Mouse (Mus musculus): ENCODE data around the gene Kremen2. TPM values are rescaled to one million over a fixed set of nuclear protein-coding genes. Genes with fewer than 3 reads are reported as not detected.

Kremen2 gene
- total RNA-seq, 2 experiments from 2014 or later, result 0.30 to 0.52 TPM

GRCm38 (mm10) chr17:23737493-23738445 is 7.9 kb downstream of the Kremen2 start:
- DNase-seq (ENCODE audit: low spot score in 2 of 2), result no peak

- DNase-seq (ENCODE audit: low spot score in 2 of 2), result no peak
Observed at GRCm38 (mm10) chr17:23734341-23734740, 11.3 kb downstream of the Kremen2 start.

- no peak for DNase-seq (ENCODE audit: low spot score in 2 of 2)
Observed at GRCm38 (mm10) chr17:23730441-23730840, 15.2 kb downstream of the Kremen2 start.

GRCm38 (mm10) chr17:23726758-23727142 is 18.9 kb downstream of the Kremen2 start:
- peak in 1 of 2 experiments; percentile 57 for DNase-seq (ENCODE audit: low spot score in 2 of 2)

- DNase-seq (ENCODE audit: low spot score in 2 of 2), result peak; percentile 89 to 96
Observed at GRCm38 (mm10) chr17:23725999-23726757, 19.5 kb downstream of the Kremen2 start, which contains the start of gene Pkmyt1. Gene Pkmyt1 (plus strand): TSS chr17:23726336.

- no peak for DNase-seq (ENCODE audit: low spot score in 2 of 2)
Observed at GRCm38 (mm10) chr17:23725477-23725876, 20.2 kb downstream of the Kremen2 start.

GRCm38 (mm10) chr17:23722376-23723125 is 23.1 kb downstream of the Kremen2 start, which contains the start of gene 1520401A03Rik:
Gene 1520401A03Rik (minus strand): TSS chr17:23722783.
- no peak for DNase-seq (ENCODE audit: low spot score in 2 of 2)

- no peak for DNase-seq (ENCODE audit: low spot score in 2 of 2)
Observed at GRCm38 (mm10) chr17:23721886-23722285, 23.7 kb downstream of the Kremen2 start.

- no peak for DNase-seq (ENCODE audit: low spot score in 2 of 2)
Observed at GRCm38 (mm10) chr17:23719455-23719854, 26.2 kb downstream of the Kremen2 start.

GRCm38 (mm10) chr17:23717003-23717402 is 28.6 kb downstream of the Kremen2 start:
- no peak for DNase-seq (ENCODE audit: low spot score in 2 of 2)

GRCm38 (mm10) chr17:23706212-23706611 is 39.4 kb downstream of the Kremen2 start:
- DNase-seq (ENCODE audit: low spot score in 2 of 2), result peak; percentile 40 to 75

GRCm38 (mm10) chr17:23705525-23706104 is 40.0 kb downstream of the Kremen2 start:
- DNase-seq (ENCODE audit: low spot score in 2 of 2), result no peak

GRCm38 (mm10) chr17:23704741-23705140 is 40.9 kb downstream of the Kremen2 start:
- DNase-seq (ENCODE audit: low spot score in 2 of 2), result peak in 1 of 2 experiments; percentile 40

- DNase-seq (ENCODE audit: low spot score in 2 of 2), result no peak
Observed at GRCm38 (mm10) chr17:23703301-23703700, 42.3 kb downstream of the Kremen2 start.

- peak; percentile 86 to 93 for DNase-seq (ENCODE audit: low spot score in 2 of 2)
Observed at GRCm38 (mm10) chr17:23700079-23700478, 45.6 kb downstream of the Kremen2 start.

- DNase-seq (ENCODE audit: low spot score in 2 of 2), result no peak
Observed at GRCm38 (mm10) chr17:23699131-23700077, 46.2 kb downstream of the Kremen2 start.

- DNase-seq (ENCODE audit: low spot score in 2 of 2), result no peak
Observed at GRCm38 (mm10) chr17:23695801-23696200, 49.8 kb downstream of the Kremen2 start.

GRCm38 (mm10) chr17:23694491-23694890 is 51.1 kb downstream of the Kremen2 start:
- no peak for DNase-seq (ENCODE audit: low spot score in 2 of 2)

All from layer of hippocampus, adult 18-20 months (tissue).